Mouse (Mus musculus): ENCODE data around the gene Pcdh7. TPM values are rescaled to one million over a fixed set of nuclear protein-coding genes. Genes with fewer than 3 reads are reported as not detected.

Gene Pcdh7
- polyA plus RNA-seq, 1 experiment = 3.6 TPM

DNA sequence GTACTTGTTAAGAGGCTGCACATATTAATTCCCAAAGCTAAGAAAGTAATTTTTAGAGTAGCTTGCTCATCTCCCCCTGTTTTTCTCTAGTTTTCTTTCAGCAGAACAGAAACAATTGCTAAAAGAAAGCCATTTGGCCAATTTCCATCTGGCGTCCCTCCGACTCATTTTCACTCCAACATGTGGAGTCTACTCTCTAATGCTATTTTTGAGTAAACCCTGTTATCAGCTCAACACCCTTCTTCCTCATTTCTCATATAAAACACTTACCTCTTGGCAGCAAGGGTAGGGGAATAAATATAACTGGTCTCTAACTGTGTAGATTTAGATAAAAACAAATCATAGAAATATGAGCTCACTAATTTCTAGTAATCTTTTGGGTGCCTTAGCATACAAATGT lies 89.6 kb downstream of the Pcdh7 start:
- Histone ChIP-seq H3K4me1 (replicated peaks; ENCODE audit: control insufficient read depth, insufficient read depth, low read length) (no peaks in the 10 kb centered on the region), H3K27me3 (ENCODE audit: control insufficient read depth, insufficient read depth, low read length) (no peaks in the 10 kb centered on the region), H3K36me3 (ENCODE audit: control insufficient read depth, insufficient read depth, low read length) (no peaks in the 10 kb centered on the region), H3K27ac (ENCODE audit: control insufficient read depth, insufficient read depth, low read length) (no peak overlapping the region), H3K4me3 (ENCODE audit: control insufficient read depth, insufficient read depth, low read length) (no peak overlapping the region)
- no peak for DNase-seq
- TF ChIP-seq POLR2A (IDR thresholded peaks at IDR 0.05; ENCODE audit: control insufficient read depth, extremely low read depth, insufficient read depth, low read length, poor library complexity) = no peak
- no peak for TF ChIP-seq CTCF (IDR thresholded peaks at IDR 0.05; ENCODE audit: borderline replicate concordance, control insufficient read depth, extremely low read depth, insufficient read depth, low read length, poor library complexity)
- WGBS = 65% methylated on average over 2 of the region's 2 CpGs

DNA sequence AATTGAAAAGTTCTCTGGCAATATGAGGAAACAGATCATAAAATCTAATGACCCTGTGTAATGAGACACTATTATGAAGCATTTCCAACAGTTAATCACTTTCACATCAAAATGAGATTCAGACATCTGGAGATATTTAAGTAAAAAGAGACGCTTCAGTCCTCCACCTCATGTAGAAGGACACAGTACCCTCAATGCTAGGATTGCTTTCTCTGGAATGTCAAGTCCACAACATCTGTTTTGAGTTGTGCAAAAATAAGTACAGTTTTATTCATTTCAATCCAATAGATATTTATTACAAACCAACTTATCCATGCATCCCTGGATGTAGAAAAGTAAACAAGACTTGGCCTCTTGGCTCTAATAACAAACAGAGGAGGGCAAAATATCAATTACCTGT lies 92.9 kb downstream of the Pcdh7 start:
- WGBS = 92% methylated on average over 1 of the region's 1 CpGs
- no peak overlapping the region for H3K4me3 ChIP-seq (ENCODE audit: control insufficient read depth, insufficient read depth, low read length)
- no peak for DNase-seq
- TF ChIP-seq POLR2A (IDR thresholded peaks at IDR 0.05; ENCODE audit: control insufficient read depth, extremely low read depth, insufficient read depth, low read length, poor library complexity) (no peak), CTCF (IDR thresholded peaks at IDR 0.05; ENCODE audit: borderline replicate concordance, control insufficient read depth, extremely low read depth, insufficient read depth, low read length, poor library complexity) (no peak)
- no peak overlapping the region for H3K27ac ChIP-seq (ENCODE audit: control insufficient read depth, insufficient read depth, low read length)
- H3K36me3 ChIP-seq (ENCODE audit: control insufficient read depth, insufficient read depth, low read length) = no peaks in the 10 kb centered on the region
- no peaks in the 10 kb centered on the region for H3K27me3 ChIP-seq (ENCODE audit: control insufficient read depth, insufficient read depth, low read length)
- no peaks in the 10 kb centered on the region for H3K4me1 ChIP-seq (replicated peaks; ENCODE audit: control insufficient read depth, insufficient read depth, low read length)

DNA sequence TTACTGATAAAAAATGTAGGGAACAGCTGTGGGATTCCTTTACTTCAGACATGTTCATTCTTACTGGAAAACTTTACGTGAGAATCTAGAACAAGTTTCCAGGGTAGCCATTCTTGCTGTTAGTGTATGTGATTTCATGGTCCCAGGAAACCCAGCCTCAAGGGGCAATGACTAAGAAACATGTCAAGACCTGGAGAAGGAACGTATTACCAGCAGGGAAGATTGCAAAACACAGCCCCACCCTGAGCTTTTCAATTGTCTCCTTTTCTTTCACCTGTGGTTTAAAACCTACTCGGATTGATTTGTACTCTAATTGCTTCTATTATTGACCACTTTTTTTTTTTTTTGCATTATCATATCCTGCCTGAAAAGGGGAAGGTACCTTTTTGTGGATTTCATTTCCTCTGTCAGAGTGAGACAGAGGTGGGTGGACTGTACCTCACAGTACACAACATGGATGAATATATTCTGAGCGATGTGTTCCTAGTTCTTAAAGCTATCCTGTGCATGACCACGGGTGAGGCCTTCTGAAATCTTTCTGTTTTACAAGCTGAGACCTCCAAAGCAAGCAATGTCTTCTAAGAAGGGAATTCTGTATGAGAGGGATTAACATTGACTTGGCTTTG lies 98.3 kb downstream of the Pcdh7 start:
- 44% methylated on average over 5 of the region's 5 CpGs for WGBS
- TF ChIP-seq CTCF (IDR thresholded peaks at IDR 0.05; ENCODE audit: borderline replicate concordance, control insufficient read depth, extremely low read depth, insufficient read depth, low read length, poor library complexity) = no peak
- TF ChIP-seq POLR2A (IDR thresholded peaks at IDR 0.05; ENCODE audit: control insufficient read depth, extremely low read depth, insufficient read depth, low read length, poor library complexity) = no peak
- no peak for DNase-seq
- H3K36me3 ChIP-seq (ENCODE audit: control insufficient read depth, insufficient read depth, low read length) = no peaks in the 10 kb centered on the region
- no peaks in the 10 kb centered on the region for H3K27me3 ChIP-seq (ENCODE audit: control insufficient read depth, insufficient read depth, low read length)
- H3K27ac ChIP-seq (ENCODE audit: control insufficient read depth, insufficient read depth, low read length) = no peak overlapping the region
- H3K4me3 ChIP-seq (ENCODE audit: control insufficient read depth, insufficient read depth, low read length) = no peak overlapping the region
- H3K4me1 ChIP-seq (replicated peaks; ENCODE audit: control insufficient read depth, insufficient read depth, low read length) = no peaks in the 10 kb centered on the region

GRCm38 (mm10) chr5:57819788-57820187 lies 102.0 kb downstream of the Pcdh7 start:
- DNase-seq = no peak

DNA sequence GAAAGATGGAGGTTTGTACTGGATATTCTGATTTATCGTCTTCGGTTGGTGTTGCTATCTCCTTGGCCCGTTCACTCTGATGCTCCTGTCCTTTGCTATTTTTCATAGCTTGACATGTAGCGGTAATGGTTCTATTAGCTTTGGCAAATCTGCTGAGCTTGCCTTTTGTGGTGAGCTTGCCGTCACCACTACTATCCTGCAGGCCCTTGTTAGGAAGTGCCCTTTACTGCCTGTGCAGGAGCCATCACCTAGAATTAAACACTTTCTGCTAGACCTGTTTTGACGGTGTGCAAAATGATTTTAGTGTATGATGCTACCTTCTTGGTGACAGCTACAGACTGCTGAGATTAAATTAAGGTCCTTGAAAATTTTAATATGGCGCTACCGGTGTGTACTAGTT lies 103.3 kb downstream of the Pcdh7 start:
- H3K36me3 ChIP-seq (ENCODE audit: control insufficient read depth, insufficient read depth, low read length) = no peaks in the 10 kb centered on the region
- TF ChIP-seq POLR2A (IDR thresholded peaks at IDR 0.05; ENCODE audit: control insufficient read depth, extremely low read depth, insufficient read depth, low read length, poor library complexity) (no peak), CTCF (IDR thresholded peaks at IDR 0.05; ENCODE audit: borderline replicate concordance, control insufficient read depth, extremely low read depth, insufficient read depth, low read length, poor library complexity) (no peak)
- no peaks in the 10 kb centered on the region for H3K27me3 ChIP-seq (ENCODE audit: control insufficient read depth, insufficient read depth, low read length)
- H3K4me1 ChIP-seq (replicated peaks; ENCODE audit: control insufficient read depth, insufficient read depth, low read length) = no peaks in the 10 kb centered on the region
- no peak overlapping the region for H3K4me3 ChIP-seq (ENCODE audit: control insufficient read depth, insufficient read depth, low read length)
- WGBS = 92% methylated on average over 8 of the region's 8 CpGs
- DNase-seq = no peak
- H3K27ac ChIP-seq (ENCODE audit: control insufficient read depth, insufficient read depth, low read length) = no peak overlapping the region

More at GRCm38 (mm10) chr5:57819788-57820187, 102.0 kb downstream of the Pcdh7 start:
- no peaks in the 10 kb centered on the region for H3K4me1 ChIP-seq (replicated peaks; ENCODE audit: control insufficient read depth, insufficient read depth, low read length)
- WGBS = 94% methylated on average over 2 of the region's 2 CpGs
- TF ChIP-seq CTCF (IDR thresholded peaks at IDR 0.05; ENCODE audit: borderline replicate concordance, control insufficient read depth, extremely low read depth, insufficient read depth, low read length, poor library complexity) (no peak), POLR2A (IDR thresholded peaks at IDR 0.05; ENCODE audit: control insufficient read depth, extremely low read depth, insufficient read depth, low read length, poor library complexity) (no peak)
- H3K4me3 ChIP-seq (ENCODE audit: control insufficient read depth, insufficient read depth, low read length) = no peak overlapping the region
- H3K36me3 ChIP-seq (ENCODE audit: control insufficient read depth, insufficient read depth, low read length) = no peaks in the 10 kb centered on the region
- H3K27ac ChIP-seq (ENCODE audit: control insufficient read depth, insufficient read depth, low read length) = no peak overlapping the region
- H3K27me3 ChIP-seq (ENCODE audit: control insufficient read depth, insufficient read depth, low read length) = no peaks in the 10 kb centered on the region

GRCm38 (mm10) chr5:57828437-57828836 lies 110.7 kb downstream of the Pcdh7 start:
- 96% methylated on average over 3 of the region's 3 CpGs for WGBS
- Histone ChIP-seq H3K27me3 (ENCODE audit: control insufficient read depth, insufficient read depth, low read length) (no peaks in the 10 kb centered on the region), H3K36me3 (ENCODE audit: control insufficient read depth, insufficient read depth, low read length) (no peaks in the 10 kb centered on the region), H3K4me1 (replicated peaks; ENCODE audit: control insufficient read depth, insufficient read depth, low read length) (no peaks in the 10 kb centered on the region), H3K27ac (ENCODE audit: control insufficient read depth, insufficient read depth, low read length) (no peak overlapping the region), H3K4me3 (ENCODE audit: control insufficient read depth, insufficient read depth, low read length) (no peak overlapping the region)
- DNase-seq = no peak
- TF ChIP-seq POLR2A (IDR thresholded peaks at IDR 0.05; ENCODE audit: control insufficient read depth, extremely low read depth, insufficient read depth, low read length, poor library complexity) = no peak
- no peak for TF ChIP-seq CTCF (IDR thresholded peaks at IDR 0.05; ENCODE audit: borderline replicate concordance, control insufficient read depth, extremely low read depth, insufficient read depth, low read length, poor library complexity)

- Histone ChIP-seq H3K27me3 (ENCODE audit: control insufficient read depth, insufficient read depth, low read length) (no peaks in the 10 kb centered on the region), H3K4me3 (ENCODE audit: control insufficient read depth, insufficient read depth, low read length) (no peak overlapping the region)
- 93% methylated on average over 2 of the region's 2 CpGs for WGBS
Measured at GRCm38 (mm10) chr5:57837150-57837549, 119.4 kb downstream of the Pcdh7 start.

More at GRCm38 (mm10) chr5:57837150-57837549, 119.4 kb downstream of the Pcdh7 start:
- Histone ChIP-seq H3K27ac (ENCODE audit: control insufficient read depth, insufficient read depth, low read length) (no peak overlapping the region), H3K4me1 (replicated peaks; ENCODE audit: control insufficient read depth, insufficient read depth, low read length) (no peaks in the 10 kb centered on the region), H3K36me3 (ENCODE audit: control insufficient read depth, insufficient read depth, low read length) (no peaks in the 10 kb centered on the region)
- TF ChIP-seq POLR2A (IDR thresholded peaks at IDR 0.05; ENCODE audit: control insufficient read depth, extremely low read depth, insufficient read depth, low read length, poor library complexity) = no peak
- no peak for TF ChIP-seq CTCF (IDR thresholded peaks at IDR 0.05; ENCODE audit: borderline replicate concordance, control insufficient read depth, extremely low read depth, insufficient read depth, low read length, poor library complexity)
- no peak for DNase-seq
